Mouse (Mus musculus) forebrain, embryonic 15.5 days (tissue): ENCODE results near the gene Nxf1. TPM values are rescaled to one million over a fixed set of nuclear protein-coding genes. Genes with fewer than 3 reads are reported as not detected.
A peak's percentile ranks its signal among the peaks of the same experiment; 100 is the strongest.

Source experiments
- ATAC-seq: fragments of 200-750 bp; cut with Nextera tagmentation; replicated peaks from 2 replicates; pipeline ENCODE4 v1.8.0; 2017; ENCODE audit warnings: mild to moderate bottlenecking, moderate TSS enrichment, moderate library complexity
- H3K27ac ChIP-seq: fragments of 300-500 bp; sonication (generic); replicated peaks from 2 replicates; pipeline ENCODE4 v1.5.1; 2015; ENCODE audit warnings: mild to moderate bottlenecking, inconsistent platforms
- H3K27me3 ChIP-seq: fragments of 300-500 bp; sonication (generic); 2 replicates; pipeline ENCODE4 v1.6.1; 2015; ENCODE audit warnings: inconsistent platforms
- H3K36me3 ChIP-seq: fragments of 300-500 bp; sonication (generic); 2 replicates; pipeline ENCODE4 v1.6.1; 2015; ENCODE audit warnings: mild to moderate bottlenecking, inconsistent platforms
- H3K4me1 ChIP-seq: fragments of 300-500 bp; sonication (generic); 2 replicates; pipeline ENCODE4 v1.6.1; 2015; ENCODE audit warnings: inconsistent platforms
- H3K4me2 ChIP-seq: fragments of 300-500 bp; sonication (generic); replicated peaks from 2 replicates; pipeline ENCODE4 v1.6.1; 2015; ENCODE audit warnings: mild to moderate bottlenecking, inconsistent platforms
- H3K4me3 ChIP-seq: fragments of 300-500 bp; sonication (generic); 2 replicates; pipeline ENCODE4 v1.5.1; 2015; ENCODE audit warnings: mild to moderate bottlenecking, inconsistent platforms
- H3K9ac ChIP-seq: fragments of 300-500 bp; sonication (generic); replicated peaks from 2 replicates; pipeline ENCODE4 v1.6.1; 2015; ENCODE audit warnings: mild to moderate bottlenecking, inconsistent platforms
- H3K9me3 ChIP-seq: fragments of 300-500 bp; sonication (generic); 2 replicates; pipeline ENCODE4 v1.6.1; 2016; ENCODE audit warnings: inconsistent platforms
- WGBS: fragments of 180-500 bp; shearing (Covaris S2); methylation state at CpG from one replicate; pipeline ENCODE4 v1.1.7; 2015; ENCODE audit warnings: mixed read lengths; 5-methylcytosine and 5-hydroxymethylcytosine counted together
- microRNA-seq: library from miRNA; unstranded; fragments of <30 nt; microRNA quantifications from one replicate; pipeline ENCODE4, GENCODE M21; 2016
- polyA plus RNA-seq: library from polyadenylated mRNA; unstranded; fragments of >200 nt; fragmentation: Nextera tagmentation; extraction: Ambion mirVana; gene quantifications from 2 replicates; pipeline ENCODE4 v1.2.1, GENCODE M21; 2015

The Nxf1 gene
- polyA plus RNA-seq, 1 experiment from 2014 or later, result 187 TPM

DNA sequence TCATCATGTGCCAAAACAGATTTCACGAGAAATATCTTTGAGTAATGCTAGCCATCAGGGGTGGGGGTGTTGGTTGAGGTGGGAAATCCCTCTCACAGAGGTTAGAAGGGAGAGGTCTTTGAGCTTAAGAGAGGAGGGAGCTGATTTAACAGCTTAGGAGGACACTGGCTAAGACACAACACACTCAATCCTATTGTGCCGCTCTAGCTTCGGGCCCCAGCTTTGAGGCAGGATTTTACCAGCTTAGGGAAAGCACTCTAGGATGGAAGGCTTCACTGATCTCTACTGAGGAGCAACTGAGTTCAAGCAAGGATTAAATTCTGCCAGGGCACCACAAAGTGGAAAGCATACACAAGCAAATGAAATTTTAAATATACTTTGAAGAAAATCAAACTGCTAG, 60.1 kb downstream of the Nxf1 start:
- Histone ChIP-seq H3K27me3 (no peaks in the 10 kb centered on the region), H3K4me1 (peaks cover 48% of the 10 kb centered on the region), H3K4me3 (0 out of 2 replicates have a peak overlapping the region, but pooled peaks have one; percentile 3), H3K36me3 (peaks cover 28% of the 10 kb centered on the region), H3K27ac (no peak overlapping the region), H3K9ac (peak overlapping the region; percentile 17; the same call in 1 of the 2 replicates), H3K4me2 (peak overlapping the region; percentile 26), H3K9me3 (no peaks in the 10 kb centered on the region)
- 53% methylated on average over 3 of the region's 3 CpGs for WGBS
- no peak for ATAC-seq

DNA sequence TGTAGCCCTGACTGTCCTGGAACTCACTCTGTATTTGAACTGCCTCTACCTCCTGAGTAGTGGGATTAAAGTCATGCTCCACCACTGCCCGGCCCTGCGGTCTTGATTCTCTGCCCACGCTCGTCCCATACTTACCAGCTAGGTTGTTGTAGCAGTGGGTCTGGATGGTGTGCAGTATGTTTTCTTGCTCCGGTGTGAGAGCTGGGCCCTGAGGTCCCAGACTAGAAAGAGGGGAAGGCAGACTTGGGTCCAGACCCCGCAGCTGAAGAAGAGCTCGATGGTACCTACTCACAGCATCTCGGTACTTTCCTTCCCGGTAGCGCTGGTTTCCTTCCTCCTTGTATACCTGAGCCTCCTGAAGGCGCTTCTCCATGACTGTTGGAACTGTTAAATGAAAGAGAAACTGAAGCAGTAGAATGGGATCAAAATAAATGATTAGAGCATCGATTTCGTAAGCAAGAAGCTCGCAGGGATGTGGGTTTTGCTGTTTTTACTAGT, 61.5 kb downstream of the Nxf1 start:
- Histone ChIP-seq H3K4me3 (peak overlapping the region; percentile 74), H3K4me2 (peak overlapping the region; percentile 89), H3K36me3 (peaks cover 22% of the 10 kb centered on the region), H3K4me1 (peaks cover 61% of the 10 kb centered on the region), H3K9me3 (no peaks in the 10 kb centered on the region), H3K27me3 (no peaks in the 10 kb centered on the region), H3K9ac (peak overlapping the region; percentile 65), H3K27ac (peak overlapping the region; percentile 98)
- ATAC-seq, result no peak
- WGBS, result 27% methylated on average over 14 of the region's 14 CpGs

DNA sequence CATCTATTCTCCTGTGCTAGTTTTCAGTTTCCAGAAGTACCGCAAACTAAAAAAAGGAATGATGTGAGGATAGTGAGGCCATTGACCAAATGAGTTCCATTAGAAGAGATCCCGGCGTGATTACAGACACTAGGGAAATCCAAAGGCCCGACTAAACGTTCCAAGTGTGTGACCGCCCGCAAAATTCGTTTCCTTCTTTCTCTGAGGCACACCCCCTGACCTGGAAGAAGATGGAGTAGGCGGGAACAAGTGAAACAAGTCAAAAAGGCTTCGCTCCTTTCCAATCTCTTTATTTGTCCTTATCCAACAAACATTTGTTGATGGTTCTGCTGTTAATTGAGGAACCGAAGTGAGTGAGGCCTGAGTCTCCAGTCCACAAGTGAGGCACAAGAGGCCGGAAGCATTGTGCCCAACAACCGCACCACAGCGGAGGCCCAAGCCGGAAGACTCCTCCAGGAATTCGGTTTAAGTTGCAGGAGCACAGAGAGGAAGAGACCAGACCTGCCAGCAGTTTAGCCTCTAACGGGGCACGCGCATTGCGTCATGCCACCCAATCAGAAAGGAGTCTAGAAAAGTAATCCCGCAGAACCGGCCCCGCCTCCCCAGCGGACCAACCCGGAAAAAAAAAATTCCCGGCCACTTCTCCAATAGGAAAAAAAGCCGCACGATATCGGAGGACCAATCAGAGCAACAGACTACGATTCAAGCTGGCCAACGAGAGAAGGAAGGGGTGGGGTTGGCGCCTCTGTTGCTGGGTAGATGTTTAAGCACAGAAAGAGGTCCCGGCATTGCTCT, 62.1 kb downstream of the Nxf1 start, which contains the start of gene Ttc9c:
Gene Ttc9c, minus strand, starts transcription at position 533 of the 795 bp plus-strand sequence.
- Histone ChIP-seq H3K4me3 (peak within 1 kb of the TSS; percentile 74), H3K4me2 (peak within 1 kb of the TSS; percentile 89), H3K36me3 (peaks cover 23% of the 10 kb centered on the region), H3K27ac (peak within 1 kb of the TSS; percentile 98), H3K9ac (peak within 1 kb of the TSS; percentile 76), H3K9me3 (no peaks in the 10 kb centered on the region), H3K4me1 (peaks cover 63% of the 10 kb centered on the region), H3K27me3 (no peaks in the 10 kb centered on the region)
- ATAC-seq, result peak; percentile 94
- under 1% methylated on average over 33 of the region's 33 CpGs for WGBS

DNA sequence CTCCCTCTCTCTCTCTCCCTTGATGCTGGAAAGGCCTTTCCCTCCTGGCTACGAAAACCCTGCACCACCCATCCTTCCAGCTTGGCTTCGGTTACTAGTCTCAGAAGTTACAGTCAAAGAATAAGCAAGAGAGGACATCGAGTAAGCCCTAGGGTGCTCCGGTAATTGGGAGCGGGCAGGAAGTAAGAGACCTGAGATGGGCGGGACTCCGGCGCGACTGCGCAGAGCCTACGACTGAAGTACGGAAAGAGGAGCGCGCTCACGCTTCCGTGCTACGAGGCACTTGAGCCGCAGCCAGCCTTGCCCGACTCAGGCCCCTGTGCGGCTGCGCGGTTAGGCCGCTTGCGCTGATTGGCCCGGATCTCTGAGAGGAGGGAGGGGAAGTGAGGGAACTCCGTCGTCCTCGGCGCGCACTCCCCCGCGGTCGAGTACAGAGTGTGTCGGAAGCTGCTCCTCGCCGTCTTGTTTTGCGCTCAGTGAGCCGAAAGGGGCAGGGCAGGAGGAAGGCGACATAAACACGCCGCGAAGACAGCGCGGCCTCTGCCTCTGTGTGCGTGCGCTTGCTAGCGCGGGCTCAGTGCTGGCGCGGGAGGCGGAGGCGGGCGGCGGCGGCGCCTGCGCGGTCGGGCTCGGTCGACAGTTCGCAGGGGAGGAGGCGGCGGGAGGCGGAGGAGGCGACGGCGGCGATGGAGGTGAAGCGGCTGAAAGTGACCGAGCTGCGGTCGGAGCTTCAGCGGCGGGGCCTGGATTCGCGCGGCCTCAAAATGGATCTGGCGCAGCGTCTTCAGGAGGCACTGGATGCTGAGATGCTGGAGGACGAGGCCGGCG, 62.9 kb downstream of the Nxf1 start, which contains the start of gene Hnrnpul2:
Gene Hnrnpul2, plus strand, starts transcription at position 415 of the 828 bp plus-strand sequence.
- peaks cover 57% of the 10 kb centered on the region for H3K4me1 ChIP-seq
- H3K9ac ChIP-seq, result peak within 1 kb of the TSS; percentile 76
- H3K27ac ChIP-seq, result peak within 1 kb of the TSS; percentile 98
- H3K27me3 ChIP-seq, result no peaks in the 10 kb centered on the region
- H3K4me2 ChIP-seq, result peak within 1 kb of the TSS; percentile 89
- H3K36me3 ChIP-seq, result peaks cover 25% of the 10 kb centered on the region
- H3K9me3 ChIP-seq, result no peaks in the 10 kb centered on the region
- peak within 1 kb of the TSS; percentile 74 for H3K4me3 ChIP-seq
- 0% methylated on average over 83 of the region's 83 CpGs for WGBS
- ATAC-seq, result peak; percentile 96

Small RNA genes within 50 kb of the gene (microRNA-seq; reads per million reads assigned to microRNA genes)
- not detected for gene Mir6992

Other genes with a start within 250 kb of the Nxf1 start
- gene Slc22a8, start 165.8 kb upstream of the Nxf1 start, polyA plus RNA-seq, result 5.5 and 6.1 TPM in 2 replicates
- 6.6 and 7.8 TPM in 2 replicates for gene Slc22a6, start 139.0 kb upstream of the Nxf1 start, polyA plus RNA-seq
- gene Chrm1, start 93.3 kb upstream of the Nxf1 start, polyA plus RNA-seq, result 5.1 and 5.4 TPM in 2 replicates
- 164 and 171 TPM in 2 replicates for gene Slc3a2, start 33.7 kb upstream of the Nxf1 start, polyA plus RNA-seq
- 96.5 and 97.4 TPM in 2 replicates for gene Wdr74, start 21.2 kb upstream of the Nxf1 start, polyA plus RNA-seq
- 1.5 and 2.5 TPM in 2 replicates for gene 1700092M07Rik, start 16.4 kb upstream of the Nxf1 start, polyA plus RNA-seq
- 130 and 133 TPM in 2 replicates for gene Stx5a, start 15.7 kb upstream of the Nxf1 start, polyA plus RNA-seq
- gene Tmem223, start 13.9 kb downstream of the Nxf1 start, polyA plus RNA-seq, result 249 and 250 TPM in 2 replicates
- 27.4 and 33.9 TPM in 2 replicates for gene Tmem179b, start 17.4 kb downstream of the Nxf1 start, polyA plus RNA-seq
- gene Taf6l, start 29.3 kb downstream of the Nxf1 start, polyA plus RNA-seq, result 32.2 and 34.1 TPM in 2 replicates
- gene Polr2g, start 41.5 kb downstream of the Nxf1 start, polyA plus RNA-seq, result 162 and 169 TPM in 2 replicates
- 8.3 and 9.6 TPM in 2 replicates for gene Zbtb3, start 45.5 kb downstream of the Nxf1 start, polyA plus RNA-seq
- gene Ttc9c, start 62.3 kb downstream of the Nxf1 start, polyA plus RNA-seq, result 68.4 and 72.7 TPM in 2 replicates
- gene Hnrnpul2, start 62.9 kb downstream of the Nxf1 start, polyA plus RNA-seq, result 5.9 and 6.1 TPM in 2 replicates
- gene AC129217.1, start 72.7 kb downstream of the Nxf1 start, polyA plus RNA-seq, result not detected in 2 replicates
- 80.7 and 85.2 TPM in 2 replicates for gene Bscl2, start 80.4 kb downstream of the Nxf1 start, polyA plus RNA-seq
- gene Gng3, start 82.1 kb downstream of the Nxf1 start, polyA plus RNA-seq, result 272 and 281 TPM in 2 replicates
- 0.53 and 0.60 TPM in 2 replicates for gene Lrrn4cl, start 93.7 kb downstream of the Nxf1 start, polyA plus RNA-seq
- gene Ubxn1, start 114.4 kb downstream of the Nxf1 start, polyA plus RNA-seq, result 178 and 181 TPM in 2 replicates
- gene Uqcc3, start 123.8 kb downstream of the Nxf1 start, polyA plus RNA-seq, result 55.4 and 61.8 TPM in 2 replicates
- gene Lbhd1, start 126.7 kb downstream of the Nxf1 start, polyA plus RNA-seq, result 59.1 and 74.7 TPM in 2 replicates
- gene Gm49403, start 126.9 kb downstream of the Nxf1 start, polyA plus RNA-seq, result not detected in 2 replicates
- 53.9 and 55.0 TPM in 2 replicates for gene 1810009A15Rik, start 131.8 kb downstream of the Nxf1 start, polyA plus RNA-seq
- gene Gm49416, start 131.9 kb downstream of the Nxf1 start, polyA plus RNA-seq, result 0.25 TPM in 1 of 2 replicates, not detected in the other
- gene Ints5, start 135.9 kb downstream of the Nxf1 start, polyA plus RNA-seq, result 42.0 and 43.7 TPM in 2 replicates
- 88.1 and 89.6 TPM in 2 replicates for gene Ganab, start 141.0 kb downstream of the Nxf1 start, polyA plus RNA-seq
- gene B3gat3, start 163.3 kb downstream of the Nxf1 start, polyA plus RNA-seq, result 78.9 and 81.0 TPM in 2 replicates
- 0.87 and 1.5 TPM in 2 replicates for gene Rom1, start 172.3 kb downstream of the Nxf1 start, polyA plus RNA-seq
- gene Eml3, start 172.5 kb downstream of the Nxf1 start, polyA plus RNA-seq, result 10.4 and 11.7 TPM in 2 replicates
- 171 and 175 TPM in 2 replicates for gene Mta2, start 184.8 kb downstream of the Nxf1 start, polyA plus RNA-seq
- 34.1 and 34.7 TPM in 2 replicates for gene Tut1, start 196.8 kb downstream of the Nxf1 start, polyA plus RNA-seq
- gene Eef1g, start 210.0 kb downstream of the Nxf1 start, polyA plus RNA-seq, result 336 and 348 TPM in 2 replicates
- 2.6 and 3.7 TPM in 2 replicates for gene Ahnak, start 232.2 kb downstream of the Nxf1 start, polyA plus RNA-seq